Mouse (Mus musculus) ES-E14 (cell line): ENCODE data around the gene Plac8.

Experiments used
- CHD2 ChIP-seq: IDR thresholded peaks from 2 replicates; pipeline ENCODE4 v1.6.1; 2014; ENCODE audit warnings: mild to moderate bottlenecking, low read depth, low read length, inconsistent platforms
- HCFC1 ChIP-seq: IDR thresholded peaks from 2 replicates; pipeline ENCODE4 v1.6.1; 2012; ENCODE audit warnings: low read length, inconsistent platforms, borderline replicate concordance; ENCODE audit not compliant: insufficient read depth
- MAFK ChIP-seq: IDR thresholded peaks from 2 replicates; pipeline ENCODE4 v1.6.1; 2014; ENCODE audit warnings: mild to moderate bottlenecking, low read depth, low read length, inconsistent platforms; ENCODE audit not compliant: insufficient read depth
- ZC3H11A ChIP-seq: IDR thresholded peaks from 2 replicates; pipeline ENCODE4 v1.6.1; 2012; ENCODE audit warnings: low read depth, mild to moderate bottlenecking, inconsistent platforms, low read length, borderline replicate concordance

- TF ChIP-seq CHD2, result no peak
- no peak for TF ChIP-seq ZC3H11A
- TF ChIP-seq HCFC1, result no peak
- no peak for TF ChIP-seq MAFK
These were observed 18.6 kb downstream of the Plac8 start for GRCm38 (mm10) chr5:100553426-100553825.
